17 mouse cellular contexts compared by ENCODE assay signal in genomic region chr3:52468326-52468725, GRCm38 (mm10).
"Had no signal": no experiment of that assay in that cellular context is flagged by ENCODE, and none has a peak within 500 bp of the region (broad histone marks: within the 10 kb centered on the region; RNA-seq: fewer than 3 reads in every experiment).

No protein-coding gene starts in this region.

- H3K27ac ChIP-seq: left cerebral cortex, adult 2 months; limb, embryonic 15.5 days; liver, embryonic 15.5 days; midbrain, embryonic 15.5 days; neural tube, embryonic 12.5 days; stomach, postnatal 0 days had no signal

- H3K9me3 ChIP-seq: liver, embryonic 15.5 days had no signal

- H3K4me3 ChIP-seq: left cerebral cortex, adult 2 months; limb, embryonic 15.5 days; liver, embryonic 15.5 days; megakaryocyte, embryonic 14.5 days; midbrain, embryonic 15.5 days; neural tube, embryonic 12.5 days had no signal

- H3K4me1 ChIP-seq: limb, embryonic 15.5 days; liver, embryonic 15.5 days; megakaryocyte, embryonic 14.5 days; midbrain, embryonic 15.5 days had no signal

- H3K36me3 ChIP-seq: limb, embryonic 15.5 days; liver, embryonic 15.5 days; midbrain, embryonic 15.5 days; neural tube, embryonic 12.5 days had no signal

- H3K27me3 ChIP-seq: limb, embryonic 15.5 days; liver, embryonic 15.5 days; midbrain, embryonic 15.5 days; neural tube, embryonic 12.5 days had no signal

- H3K4me2 ChIP-seq: limb, embryonic 15.5 days; liver, embryonic 15.5 days; lung, embryonic 14.5 days; midbrain, embryonic 11.5 days; midbrain, embryonic 15.5 days; neural tube, embryonic 12.5 days had no signal

- ATAC-seq: intestine, embryonic 16.5 days; midbrain, embryonic 15.5 days had no signal

- DNase-seq: kidney, adult 2 months; kidney, postnatal 25 days; lung, embryonic 14.5 days; lung, postnatal 10 days; lung, postnatal 4 days; retina, postnatal 1 day; right cerebral cortex, postnatal 4 days; thymus, postnatal 14 days had no signal

- H3K9ac ChIP-seq: limb, embryonic 15.5 days; liver, embryonic 15.5 days; lung, embryonic 14.5 days; midbrain, embryonic 15.5 days; neural tube, embryonic 12.5 days had no signal
